Mouse (Mus musculus): ENCODE measurements around the gene Nr2e3.
A peak's percentile ranks its signal among the peaks of the same experiment; 100 is the strongest.
"Not testable (repeated sequence)": the region's sequence is repeated elsewhere in the genome, so short reads cannot be mapped to it uniquely, and the experiment has no call there.

The Nr2e3 gene

DNA sequence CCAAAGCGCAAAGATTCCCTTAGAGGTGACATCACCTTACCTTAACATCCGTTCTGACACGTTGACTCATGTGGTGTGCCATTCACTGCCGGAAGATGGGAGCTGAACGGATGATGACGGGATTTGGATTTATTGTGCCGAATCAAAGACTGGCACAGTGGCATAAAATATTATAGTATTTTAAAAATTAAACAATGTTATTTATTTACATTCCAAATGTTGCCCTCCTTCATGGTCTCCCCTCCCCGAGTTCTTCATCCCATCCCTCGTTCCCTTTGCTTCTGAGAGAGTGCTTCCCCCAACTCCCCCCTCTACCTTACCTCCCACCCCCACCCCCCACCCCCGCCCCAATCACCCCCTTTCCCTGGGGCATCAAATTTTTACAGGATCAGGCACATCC lies at the start of gene Nr2e3:
Gene Nr2e3, minus strand, starts transcription at position 101 of the 400 bp plus-strand sequence.
- DNase-seq (ENCODE audit: low read depth, low spot score) = no peak

GRCm38 (mm10) chr9:60008936-60009335 lies 48.5 kb upstream of the Nr2e3 start:
- no peak for DNase-seq (ENCODE audit: low read depth, low spot score)

GRCm38 (mm10) chr9:60002323-60002722 lies 41.9 kb upstream of the Nr2e3 start:
- no peak for DNase-seq (ENCODE audit: low read depth, low spot score)

DNA sequence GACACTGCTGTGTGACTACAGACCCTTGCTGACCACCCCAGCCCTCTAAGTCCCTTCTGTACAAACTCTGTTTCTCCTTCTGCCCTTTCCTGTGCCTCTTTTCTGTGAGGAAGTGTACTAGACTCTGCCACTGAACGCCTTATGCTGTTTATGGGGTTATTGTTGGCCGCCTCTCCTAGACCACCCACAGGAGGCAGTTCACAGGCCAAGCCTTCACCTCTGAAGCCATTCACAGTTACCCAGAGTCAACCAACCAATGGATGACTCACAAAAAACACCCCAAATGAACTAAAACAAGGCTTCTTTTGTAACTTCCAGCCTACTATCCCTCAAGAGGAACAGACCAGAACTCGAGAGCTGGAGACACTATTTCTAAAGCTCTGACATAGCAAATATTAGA lies 41.0 kb upstream of the Nr2e3 start:
- no peak for DNase-seq (ENCODE audit: low read depth, low spot score)

DNA sequence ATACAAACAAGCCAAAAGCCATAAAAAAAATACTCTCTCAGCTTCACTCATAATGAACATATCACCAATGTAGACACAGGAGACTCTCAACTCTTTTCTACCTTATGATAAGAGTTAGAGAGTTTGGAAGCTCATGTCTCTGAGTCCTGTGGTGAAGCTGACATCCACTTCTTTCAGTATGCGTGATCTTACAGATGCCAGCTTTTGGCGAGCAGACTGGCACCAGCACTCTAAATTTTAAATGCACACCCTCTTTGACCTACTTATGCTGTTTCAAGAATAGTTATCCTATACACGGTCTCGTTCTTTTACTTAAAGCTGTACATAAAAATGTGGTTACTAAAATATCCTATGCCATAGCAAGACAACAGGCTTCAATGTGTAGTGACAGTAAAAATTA lies 37.3 kb upstream of the Nr2e3 start:
- DNase-seq (ENCODE audit: low read depth, low spot score) = no peak

DNA sequence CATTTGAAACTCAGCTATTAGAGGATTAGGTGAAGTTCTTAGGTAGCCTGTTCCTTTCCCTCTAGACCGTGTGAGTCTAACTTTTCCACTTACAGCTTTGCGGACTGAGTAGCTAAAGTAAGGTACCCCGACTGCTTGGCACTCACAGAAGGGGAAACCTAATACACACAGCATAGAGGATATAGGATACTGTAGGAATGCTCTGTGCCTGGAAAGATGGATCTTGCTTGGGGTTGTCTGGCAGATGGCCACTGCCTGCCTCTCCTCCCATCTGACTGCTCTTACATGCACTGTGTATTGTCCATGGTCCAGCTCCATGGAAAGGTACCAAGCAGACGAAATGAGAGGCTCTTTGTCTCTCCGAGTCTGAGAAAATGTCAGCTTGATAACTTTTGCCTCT lies 30.9 kb upstream of the Nr2e3 start:
- DNase-seq (ENCODE audit: low read depth, low spot score) = no peak

DNA sequence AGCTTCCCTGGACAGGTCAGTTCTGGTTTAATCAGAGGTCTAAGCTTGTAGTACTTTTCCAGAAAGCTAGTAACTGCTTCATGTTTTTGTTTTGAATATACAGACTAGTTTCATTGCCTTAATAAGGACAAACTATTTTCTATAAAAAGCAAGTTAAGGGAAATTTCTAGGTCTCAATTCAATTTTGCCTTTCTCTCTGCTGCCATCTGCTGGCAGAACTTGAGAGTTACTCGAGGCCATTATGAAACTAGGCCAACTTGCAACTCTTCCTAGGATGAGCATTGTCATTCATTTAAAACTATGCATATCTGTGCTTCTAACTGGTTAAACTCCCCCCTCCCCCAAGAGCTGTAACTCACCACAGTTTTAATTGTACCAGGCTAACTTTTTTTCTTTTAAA lies 29.4 kb upstream of the Nr2e3 start:
- peak; percentile 34 for DNase-seq (ENCODE audit: low read depth, low spot score)

GRCm38 (mm10) chr9:59985900-59986572 lies 25.6 kb upstream of the Nr2e3 start:
- DNase-seq (ENCODE audit: low read depth, low spot score) = no peak

DNA sequence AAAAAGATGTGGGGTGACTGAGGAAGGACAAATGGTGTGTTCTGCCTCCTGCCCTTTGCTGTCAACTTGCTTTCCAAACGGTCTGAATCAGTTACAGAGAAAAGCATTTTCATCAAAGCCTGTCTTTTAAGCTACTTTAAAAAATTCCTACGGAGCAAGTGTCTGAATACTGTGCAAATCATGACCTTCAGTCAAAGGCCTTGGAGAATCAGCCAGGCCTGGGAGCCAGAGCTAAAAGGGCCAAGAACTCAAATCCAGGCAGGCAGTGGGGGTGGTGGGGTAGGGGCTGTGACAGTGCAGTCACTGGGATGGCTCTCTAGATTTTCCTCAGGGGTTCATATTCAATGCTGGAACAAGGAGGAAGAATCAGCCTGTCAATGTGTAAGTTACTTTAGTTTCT lies 20.7 kb upstream of the Nr2e3 start:
- DNase-seq (ENCODE audit: low read depth, low spot score) = no peak

GRCm38 (mm10) chr9:59971263-59971662 lies 10.8 kb upstream of the Nr2e3 start:
- no peak for DNase-seq (ENCODE audit: low read depth, low spot score)

GRCm38 (mm10) chr9:59969383-59969782 lies 8.9 kb upstream of the Nr2e3 start:
- DNase-seq (ENCODE audit: low read depth, low spot score) = peak; percentile 20

DNA sequence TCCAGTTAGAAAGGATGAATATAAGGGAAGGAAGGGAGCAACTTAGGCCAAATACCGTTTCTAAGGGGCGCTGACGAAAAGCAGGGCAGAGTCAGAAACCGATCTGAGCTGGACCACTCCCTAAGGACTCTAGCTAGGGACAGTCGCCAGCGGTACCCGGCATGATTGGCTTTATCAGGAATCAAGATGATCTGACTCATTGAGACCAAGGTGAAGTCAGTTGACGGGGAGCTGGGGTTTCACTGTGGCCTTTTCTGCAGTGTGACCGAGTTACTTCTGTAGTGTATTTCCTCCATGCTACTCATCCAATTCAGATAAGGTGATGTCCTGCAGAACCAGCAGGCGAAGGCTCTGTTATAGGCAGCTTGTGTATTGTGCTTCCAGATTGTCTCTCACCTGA lies 4.6 kb upstream of the Nr2e3 start:
- DNase-seq (ENCODE audit: low read depth, low spot score) = no peak

- DNase-seq (ENCODE audit: low read depth, low spot score) = no peak
Measured at GRCm38 (mm10) chr9:59964367-59964766, 3.9 kb upstream of the Nr2e3 start.

GRCm38 (mm10) chr9:59961201-59961955 lies 919 bp upstream of the Nr2e3 start:
- no peak for DNase-seq (ENCODE audit: low read depth, low spot score)

DNA sequence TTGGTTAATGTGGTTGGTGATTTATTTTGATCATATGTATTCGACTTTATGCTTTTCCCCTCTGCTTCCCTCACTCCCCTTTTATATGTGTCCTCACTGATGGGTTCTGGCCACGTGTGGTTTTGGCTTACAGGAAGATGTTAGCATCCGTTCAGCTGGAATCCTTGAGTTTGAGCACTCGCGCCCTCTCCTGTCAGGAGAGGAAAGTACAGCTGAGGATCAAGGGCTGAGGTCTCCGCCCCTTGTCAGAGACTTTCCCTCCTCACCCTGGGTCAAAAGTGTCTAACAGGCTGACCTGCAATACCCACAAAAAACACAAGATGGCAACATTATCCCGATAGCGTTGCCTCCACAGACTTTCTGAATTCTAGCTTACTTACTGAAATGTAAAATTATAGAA lies 1.2 kb downstream of the Nr2e3 start:
- peak; percentile 58 for DNase-seq (ENCODE audit: low read depth, low spot score)

DNA sequence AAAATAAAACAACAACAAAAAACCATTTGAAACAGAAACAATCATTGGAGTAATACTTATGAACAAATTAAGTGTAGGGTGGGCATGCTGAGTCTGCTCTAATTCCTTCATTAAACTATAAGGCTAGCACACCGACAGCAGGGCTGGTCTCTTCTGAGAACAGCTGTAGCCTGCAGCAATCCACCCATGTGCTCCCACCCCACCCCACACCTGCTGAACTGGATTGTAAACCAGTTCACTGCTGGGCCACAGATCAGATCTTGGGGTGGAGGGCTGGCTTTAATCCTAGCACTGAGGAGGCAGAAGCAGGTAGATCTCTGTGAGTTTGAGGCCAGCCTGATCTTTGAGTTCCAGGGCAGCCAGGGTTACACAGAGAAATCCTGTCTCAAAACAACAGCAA lies 2.3 kb downstream of the Nr2e3 start:
- not testable (repeated sequence) for DNase-seq (ENCODE audit: low read depth, low spot score)

- DNase-seq (ENCODE audit: low read depth, low spot score) = no peak
Measured at GRCm38 (mm10) chr9:59956496-59956895, 4.0 kb downstream of the Nr2e3 start.

DNA sequence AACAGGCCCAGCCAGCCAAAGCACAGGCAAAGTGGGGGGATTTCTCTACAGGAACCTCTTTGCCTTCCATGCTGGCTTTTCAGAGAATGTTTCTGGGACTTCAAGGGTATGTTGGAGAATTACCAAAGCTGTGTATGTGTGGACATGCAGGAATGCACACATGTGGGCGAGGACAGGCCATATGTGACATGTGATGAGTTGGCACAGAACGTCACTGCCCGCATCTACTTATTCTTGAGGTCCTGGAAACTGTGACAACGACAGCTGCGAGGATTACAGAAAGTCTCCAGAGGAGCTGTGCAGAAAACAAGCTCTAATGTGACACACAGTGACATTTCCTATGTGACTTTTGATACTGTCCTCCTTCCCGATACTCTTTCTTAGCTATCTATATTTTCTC lies 4.8 kb downstream of the Nr2e3 start:
- DNase-seq (ENCODE audit: low read depth, low spot score) = no peak

DNA sequence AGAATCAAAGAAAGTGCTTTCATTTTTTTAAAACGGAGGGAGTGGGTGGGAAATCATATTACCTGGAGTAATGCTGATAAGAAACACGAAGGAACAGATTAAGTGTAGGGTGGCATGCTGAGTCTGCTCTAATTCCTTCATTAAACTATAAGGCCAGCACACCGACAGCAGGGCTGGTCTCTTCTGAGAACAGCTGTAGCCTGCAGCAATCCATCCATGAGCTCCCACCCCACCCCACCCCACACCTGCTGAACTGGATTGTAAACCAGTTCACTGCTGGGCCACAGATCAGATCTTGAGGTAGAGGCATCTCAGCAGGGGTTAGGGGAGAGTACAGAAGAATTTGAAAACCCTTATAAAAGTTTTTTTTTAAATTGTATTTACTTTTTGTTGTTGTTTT lies 5.3 kb downstream of the Nr2e3 start:
- no peak for DNase-seq (ENCODE audit: low read depth, low spot score)

GRCm38 (mm10) chr9:59953556-59953955 lies 6.9 kb downstream of the Nr2e3 start:
- no peak for DNase-seq (ENCODE audit: low read depth, low spot score)

DNA sequence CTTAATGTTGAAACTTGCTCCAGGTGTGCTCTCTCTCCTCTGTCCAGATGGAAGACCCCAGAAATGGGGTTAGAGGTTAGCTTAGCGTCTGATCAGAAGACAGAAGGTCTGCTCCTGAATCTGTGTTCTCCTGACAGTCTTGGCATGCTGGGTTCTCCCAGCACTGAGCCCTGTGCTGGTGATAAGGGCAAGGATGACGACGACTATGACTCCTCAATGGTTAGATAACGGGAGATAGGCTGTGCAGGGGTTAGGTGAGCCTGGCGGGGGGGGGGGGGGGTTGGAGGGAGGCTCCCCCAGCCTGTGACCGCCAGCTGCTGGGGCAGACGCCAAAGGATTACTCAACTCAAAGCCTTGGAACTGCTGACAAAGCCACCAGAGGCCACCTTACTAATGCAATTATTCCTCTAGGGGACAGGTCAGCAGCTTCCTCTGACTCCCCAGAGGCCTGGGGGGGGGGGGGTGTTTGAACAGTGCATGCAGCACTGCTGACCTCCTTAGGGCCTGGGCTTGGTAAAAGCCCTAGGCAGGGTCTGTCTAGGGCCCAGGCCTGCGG lies 7.9 kb downstream of the Nr2e3 start:
- DNase-seq (ENCODE audit: low read depth, low spot score) = no peak

DNA sequence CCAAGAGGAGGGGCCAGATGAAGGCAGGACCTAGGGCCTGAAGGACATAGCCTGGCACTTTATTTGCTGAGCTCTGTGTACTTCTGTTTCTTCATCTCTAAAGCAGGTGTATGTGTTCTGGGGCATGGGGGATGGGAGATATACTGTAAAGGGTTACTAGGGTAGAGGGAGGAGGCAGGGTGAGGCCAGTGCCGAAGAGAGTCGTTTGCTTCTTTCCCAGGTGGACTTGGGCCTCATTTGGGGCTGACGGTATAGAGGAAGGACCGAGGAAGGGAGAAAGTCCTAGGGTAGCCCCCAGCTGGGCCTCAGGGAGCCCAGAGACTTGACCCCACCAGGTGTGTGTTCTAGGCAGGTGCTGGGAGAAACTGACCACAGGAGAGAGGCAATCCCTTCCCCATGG lies 8.5 kb downstream of the Nr2e3 start:
- DNase-seq (ENCODE audit: low read depth, low spot score) = no peak
